Mouse (Mus musculus) right cerebral cortex, postnatal 14 days (tissue): ENCODE data around the gene Pimreg.

Experiments
- DNase-seq: peaks from one replicate; pipeline ENCODE4 v3.0.0; 2022

Gene Pimreg

DNA sequence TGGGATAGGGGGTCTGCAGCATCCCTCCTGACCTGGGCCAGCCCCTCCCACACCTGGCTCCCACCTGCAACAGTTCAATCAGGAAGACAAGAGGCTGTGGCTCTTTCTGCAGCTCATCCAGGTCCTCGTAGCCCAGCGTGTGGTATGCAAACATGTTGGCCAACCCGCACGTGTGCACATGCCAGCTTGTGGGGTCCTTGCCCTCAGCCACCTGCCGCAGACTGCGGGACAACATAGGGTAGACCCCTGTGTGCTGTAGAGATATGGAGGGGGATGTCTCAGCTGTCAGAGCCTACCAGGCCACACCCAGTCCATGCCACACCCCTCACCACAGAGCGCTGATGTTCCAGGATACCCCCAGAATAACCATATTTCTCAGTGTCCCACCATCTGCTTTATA lies 10.5 kb upstream of the Pimreg start:
- no peak for DNase-seq

DNA sequence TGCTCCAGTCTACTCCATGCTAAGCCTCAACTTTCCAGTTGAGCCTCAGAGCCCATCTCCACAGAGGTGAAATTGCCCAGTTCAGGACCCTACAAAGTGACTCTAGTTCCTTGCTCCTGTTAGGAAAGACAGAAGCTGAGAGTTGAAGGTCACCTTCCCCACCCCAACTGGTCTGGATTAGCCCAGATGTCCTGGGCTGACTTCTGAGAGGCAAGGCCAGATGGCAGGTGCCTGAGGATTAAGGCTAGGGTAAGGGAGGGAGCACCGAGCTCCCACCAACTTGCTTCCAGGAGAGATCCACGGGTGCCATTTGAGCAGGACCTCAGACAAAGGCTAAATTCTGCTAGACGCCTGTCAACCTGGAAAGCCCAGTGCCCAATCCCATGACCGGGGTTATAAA lies 9.7 kb upstream of the Pimreg start:
- DNase-seq, result no peak

DNA sequence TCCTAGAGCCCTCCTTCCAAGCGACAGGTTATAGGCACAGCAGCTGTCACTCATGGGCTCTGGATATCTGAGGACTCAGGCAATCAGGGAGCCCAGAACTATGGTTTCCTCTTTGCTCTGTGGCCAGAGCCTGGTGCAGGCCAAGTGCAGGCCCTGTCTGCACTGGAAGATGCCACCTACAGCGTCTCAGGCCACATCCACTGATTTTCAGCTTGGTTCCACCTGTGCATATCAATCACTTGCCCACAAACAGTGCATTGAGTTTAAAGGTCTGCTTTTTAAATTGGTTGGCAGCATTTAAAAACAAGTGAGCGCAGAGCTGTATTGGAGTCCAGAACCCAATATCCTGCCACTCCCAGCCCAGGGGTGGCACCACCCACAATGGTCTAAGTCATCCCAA lies 9.2 kb upstream of the Pimreg start:
- DNase-seq, result no peak

DNA sequence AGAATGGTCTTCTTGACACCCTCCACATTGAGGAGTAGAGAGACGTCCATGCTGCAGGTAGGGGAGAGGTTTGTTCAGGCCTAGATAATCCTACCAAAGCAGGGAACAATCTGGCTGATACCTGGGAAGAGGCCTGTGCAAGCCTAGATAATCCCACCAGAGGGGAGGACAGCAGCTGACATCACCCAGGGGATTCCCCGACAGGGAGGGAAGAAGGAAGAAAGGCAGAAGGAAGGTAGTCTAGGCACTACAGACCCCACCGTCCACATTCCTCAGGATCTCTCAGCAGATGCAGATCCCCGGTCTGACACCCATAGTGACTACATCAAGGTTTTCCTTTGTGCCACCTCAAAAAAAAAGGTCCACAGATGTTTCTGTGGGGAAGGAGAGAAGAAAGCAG lies 4.4 kb upstream of the Pimreg start, which contains the start of gene Aipl1:
Gene Aipl1, minus strand, starts transcription at position 101 of the 400 bp plus-strand sequence.
- no peak for DNase-seq

DNA sequence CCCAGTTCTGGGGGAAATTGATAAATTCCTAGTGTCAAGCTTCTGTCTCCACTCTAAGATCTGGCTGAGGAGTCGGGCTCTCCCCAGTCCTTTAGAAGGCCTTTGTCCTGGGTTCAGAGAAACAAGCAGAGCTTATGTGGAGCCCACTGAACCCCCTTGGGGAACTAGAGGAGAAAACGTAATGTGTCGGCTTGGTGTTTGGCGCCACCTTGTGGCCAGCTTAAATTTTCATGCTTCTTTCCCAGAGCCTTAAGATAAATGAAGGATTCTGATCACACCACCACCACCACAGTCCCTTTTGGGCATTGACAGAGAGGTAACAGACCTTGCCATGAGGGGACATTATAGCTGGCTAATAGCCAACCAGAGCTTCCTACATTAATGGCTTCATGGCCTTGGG lies 3.8 kb upstream of the Pimreg start:
- DNase-seq, result peak; percentile 79

DNA sequence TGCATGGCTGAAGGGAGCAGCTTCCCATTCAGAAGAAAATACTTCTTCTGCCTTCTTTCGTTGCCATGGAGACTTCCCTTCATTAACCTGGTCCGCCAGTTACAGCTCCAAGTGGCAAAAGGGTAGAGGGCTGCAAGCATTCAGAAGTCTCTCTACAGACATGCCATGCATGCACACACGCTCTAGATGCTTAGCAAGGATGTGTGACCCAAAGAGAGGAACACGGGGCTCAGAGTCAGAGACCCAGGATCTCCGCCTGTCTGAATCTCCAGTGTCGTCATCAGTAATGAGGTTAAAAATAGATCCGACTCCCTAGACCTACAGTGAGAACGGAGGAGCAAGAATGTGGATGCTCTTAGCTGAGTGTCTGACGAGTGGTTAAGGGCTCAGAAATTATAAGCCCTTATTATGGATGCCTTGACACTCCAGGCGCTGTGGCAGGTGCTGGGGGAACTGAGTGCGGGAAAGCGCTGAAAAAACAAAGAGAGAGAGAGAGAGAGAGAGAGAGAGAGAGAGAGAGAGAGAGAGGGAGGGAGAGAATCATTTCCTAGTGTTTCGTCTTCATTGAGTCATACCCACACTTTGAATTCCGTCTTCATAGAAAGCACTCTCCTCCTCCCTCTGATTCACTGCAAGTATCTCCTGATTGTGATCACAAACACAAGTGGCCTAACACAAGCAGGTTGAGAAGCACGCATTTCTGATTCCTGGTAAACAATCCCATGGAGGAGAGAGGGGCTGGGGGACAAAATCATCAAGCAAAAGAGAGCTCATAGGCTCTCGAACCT lies 2.0 kb upstream of the Pimreg start:
- no peak for DNase-seq

DNA sequence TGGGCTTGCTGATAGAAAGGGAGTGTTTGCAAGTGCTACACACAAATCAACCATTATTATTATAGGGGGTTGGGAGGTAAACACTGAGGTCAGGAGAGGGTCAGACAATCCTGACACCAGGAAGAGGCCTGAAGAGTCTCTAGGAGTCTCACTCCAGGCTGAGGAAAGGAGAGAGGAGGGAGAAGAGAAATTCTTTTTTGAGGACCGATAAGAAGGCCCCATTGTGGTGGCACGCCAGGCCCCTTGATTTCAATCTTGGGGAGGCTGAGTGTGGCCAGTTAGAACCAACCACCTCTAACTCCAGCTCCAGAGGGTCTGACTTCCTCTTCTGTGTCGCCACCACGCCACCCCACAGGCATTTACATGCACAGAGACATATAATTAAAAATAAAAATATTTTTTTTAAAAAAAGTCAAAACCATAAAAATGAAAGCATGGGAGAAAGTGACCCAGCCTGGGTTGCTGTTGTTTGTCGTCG lies 503 bp upstream of the Pimreg start:
- DNase-seq, result no peak

DNA sequence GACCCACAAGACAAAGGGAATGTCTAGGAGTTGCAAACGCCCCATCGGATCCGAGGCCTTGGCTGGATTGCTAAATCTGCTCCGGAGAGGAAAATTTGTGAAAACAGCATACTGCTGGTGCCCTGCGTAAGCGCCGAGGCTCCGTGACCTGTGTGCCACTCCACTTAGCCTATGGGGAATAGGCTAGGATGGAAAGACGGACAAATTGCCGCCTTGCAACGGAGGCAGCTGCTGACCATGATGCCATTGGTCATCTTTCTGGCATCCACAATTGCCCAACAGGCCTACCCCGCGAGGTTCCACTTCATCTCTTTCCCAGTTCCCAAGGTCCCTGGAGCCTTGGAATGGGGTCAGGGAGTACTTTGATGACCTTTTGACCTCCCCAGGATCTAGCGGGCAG lies 799 bp downstream of the Pimreg start:
- no peak for DNase-seq

DNA sequence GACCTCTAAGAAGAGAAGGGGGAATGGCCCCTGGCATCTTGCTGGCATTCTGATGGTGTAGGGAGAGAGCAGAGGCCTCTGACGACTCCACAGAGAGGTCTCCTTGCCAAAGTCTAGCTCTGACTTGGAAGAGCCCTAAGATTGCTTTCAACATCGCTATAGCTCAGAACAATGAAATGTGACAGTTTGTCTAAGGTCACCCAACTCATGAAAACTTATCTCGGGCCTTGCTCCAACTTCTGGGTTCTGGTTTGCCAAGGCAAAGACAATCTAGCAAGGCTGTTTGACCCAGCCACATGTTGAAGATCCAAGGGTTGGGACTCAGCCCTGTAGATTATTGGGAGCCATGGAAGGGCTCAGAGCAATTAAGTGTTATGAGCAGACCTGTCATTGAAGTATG lies 2.4 kb downstream of the Pimreg start:
- DNase-seq, result no peak

DNA sequence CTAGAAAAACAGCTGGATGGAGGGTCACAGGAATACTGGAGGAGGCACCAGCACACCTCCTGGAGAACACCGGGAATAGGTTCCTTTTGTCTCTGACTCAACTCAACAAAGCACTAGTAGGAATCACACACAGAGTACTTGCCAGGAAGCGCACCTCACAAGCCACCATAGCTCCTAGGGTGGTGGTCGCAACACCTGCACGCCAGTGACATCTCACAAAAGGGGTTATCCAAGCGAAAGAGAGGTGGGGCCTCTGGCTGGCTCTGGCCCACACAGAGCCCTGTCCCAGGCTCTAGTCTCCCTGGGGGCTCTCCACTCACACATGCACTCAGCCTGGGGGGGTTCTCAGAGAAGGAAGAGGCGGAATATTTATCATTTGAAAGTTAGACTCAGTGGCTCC lies 6.9 kb downstream of the Pimreg start:
- DNase-seq, result no peak

DNA sequence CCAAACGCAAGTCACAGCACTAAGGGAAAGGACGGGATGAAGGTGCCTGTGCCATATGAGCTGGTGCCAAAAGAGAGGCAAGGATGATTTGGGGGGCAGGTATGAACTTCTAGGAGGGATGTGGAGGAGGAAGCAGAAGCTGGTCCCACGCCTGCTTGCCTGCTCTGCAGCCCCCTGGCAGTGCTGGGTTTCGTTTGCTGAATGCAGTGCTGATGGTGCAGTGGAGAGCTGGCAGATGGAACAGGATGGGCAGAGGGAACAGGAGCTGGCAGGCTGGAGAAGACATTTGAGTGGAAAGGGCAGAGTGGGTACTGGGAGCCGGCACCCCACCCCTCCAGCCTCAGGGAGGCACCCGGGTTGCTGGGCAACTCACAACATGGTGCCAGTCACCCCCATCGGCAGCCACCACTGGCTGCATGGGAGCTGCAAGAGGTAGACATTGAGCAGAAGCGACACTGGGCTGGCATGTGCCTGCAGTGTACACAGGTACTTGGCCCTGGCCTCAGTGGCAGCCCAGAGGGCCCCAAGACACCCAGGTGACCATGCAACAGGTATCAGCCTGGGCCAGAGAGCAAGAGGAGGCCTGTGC lies 7.4 kb downstream of the Pimreg start:
- no peak for DNase-seq

DNA sequence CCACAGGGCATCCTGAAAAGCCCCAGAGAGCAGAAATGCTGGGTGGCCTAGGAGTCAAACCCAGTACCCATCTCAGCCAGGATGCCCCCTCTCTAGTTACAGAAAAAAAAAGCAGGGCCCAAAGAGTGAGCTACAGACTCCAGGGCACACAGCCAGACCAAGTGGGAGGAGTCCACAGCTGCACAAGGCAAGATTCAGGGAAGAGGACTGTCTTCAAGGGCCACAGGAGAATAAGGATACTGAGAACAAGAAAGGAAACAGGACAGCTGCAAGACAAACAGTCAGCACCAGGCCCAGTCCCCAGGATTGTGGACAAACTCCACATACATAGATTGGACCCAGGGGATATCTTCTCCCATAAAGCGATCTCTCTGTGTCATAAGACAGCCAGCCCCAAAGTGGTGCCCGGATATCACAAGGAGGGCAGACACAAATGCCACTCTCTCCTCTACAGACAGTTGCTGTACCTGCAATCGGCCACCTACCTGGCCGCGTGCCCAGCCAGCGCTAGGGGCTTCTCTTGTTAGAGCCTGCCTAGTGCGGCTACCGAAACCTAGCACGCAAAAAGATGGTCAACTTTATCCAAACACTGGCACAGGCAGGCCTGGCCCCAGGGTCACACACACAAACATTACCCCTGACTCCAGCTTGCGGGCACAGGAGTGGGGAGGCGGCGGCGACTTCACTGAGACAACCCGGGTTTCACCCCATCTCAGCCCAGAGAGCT lies 8.5 kb downstream of the Pimreg start:
- DNase-seq, result peak; percentile 32

DNA sequence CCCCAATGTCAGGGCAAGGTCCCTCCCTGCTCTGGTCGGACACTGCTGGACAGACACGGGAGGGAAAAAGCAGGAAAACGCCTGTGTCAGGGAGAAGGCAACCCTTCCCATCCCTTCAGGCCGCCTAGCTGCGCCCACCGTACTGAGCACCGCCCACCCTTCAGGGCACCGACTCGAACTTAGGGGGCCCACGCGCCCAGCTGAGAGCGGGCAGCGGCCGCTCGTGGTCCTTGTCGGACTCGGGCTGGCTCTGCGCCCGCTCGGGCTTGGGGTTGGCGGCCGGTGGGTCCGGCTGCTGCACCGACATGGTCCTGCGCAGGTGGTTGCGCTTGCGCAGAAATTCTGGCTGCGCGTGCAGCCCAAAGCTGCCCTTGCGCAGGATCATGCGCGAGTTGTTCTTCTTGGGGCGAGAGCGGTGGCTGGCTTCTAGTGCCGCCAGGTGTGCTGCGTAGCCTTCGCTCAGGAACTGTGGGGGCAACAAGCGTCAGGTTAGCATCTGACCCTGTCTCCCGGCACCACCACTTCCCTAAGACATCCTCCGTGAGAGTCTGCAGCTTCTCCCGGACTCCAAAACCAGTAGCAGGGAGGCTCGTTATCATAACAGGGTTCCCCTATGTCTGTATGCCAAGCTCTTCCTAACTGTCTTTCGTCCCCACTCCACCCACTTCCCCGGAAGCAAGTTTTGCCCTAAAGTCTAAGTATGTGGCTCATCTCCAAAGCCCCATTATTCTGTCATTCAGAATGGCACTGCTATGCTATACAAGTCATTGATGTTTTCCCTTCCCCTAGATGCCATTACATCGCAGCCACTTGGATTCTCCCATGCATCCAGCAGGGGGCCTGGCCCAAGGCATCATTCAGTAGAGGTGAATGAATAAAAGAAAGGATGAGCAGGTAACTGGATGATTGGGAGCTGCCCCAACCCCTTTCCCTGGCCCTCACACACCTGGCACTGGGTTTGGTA lies 9.3 kb downstream of the Pimreg start:
- DNase-seq, result peak; percentile 60

DNA sequence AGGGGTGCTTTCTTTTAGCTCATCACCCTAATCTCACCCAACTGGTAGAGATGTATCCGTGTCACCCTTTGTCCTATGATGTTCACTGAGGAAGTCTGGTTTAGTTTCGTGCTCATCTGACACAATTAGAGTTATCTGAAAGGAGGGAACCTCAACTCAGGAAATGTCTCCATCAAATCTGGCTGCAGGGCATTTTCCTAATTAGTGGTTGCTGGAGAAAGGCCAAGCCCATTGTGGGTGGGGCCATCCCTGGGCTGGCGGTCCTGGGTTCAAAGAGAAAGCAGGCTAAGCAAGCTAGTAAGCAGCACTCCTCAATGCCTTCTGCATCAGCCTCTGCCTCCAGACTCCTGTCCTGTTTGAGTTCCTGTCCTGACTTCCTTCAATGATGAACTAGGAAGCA lies 10.4 kb downstream of the Pimreg start:
- DNase-seq, result no peak

DNA sequence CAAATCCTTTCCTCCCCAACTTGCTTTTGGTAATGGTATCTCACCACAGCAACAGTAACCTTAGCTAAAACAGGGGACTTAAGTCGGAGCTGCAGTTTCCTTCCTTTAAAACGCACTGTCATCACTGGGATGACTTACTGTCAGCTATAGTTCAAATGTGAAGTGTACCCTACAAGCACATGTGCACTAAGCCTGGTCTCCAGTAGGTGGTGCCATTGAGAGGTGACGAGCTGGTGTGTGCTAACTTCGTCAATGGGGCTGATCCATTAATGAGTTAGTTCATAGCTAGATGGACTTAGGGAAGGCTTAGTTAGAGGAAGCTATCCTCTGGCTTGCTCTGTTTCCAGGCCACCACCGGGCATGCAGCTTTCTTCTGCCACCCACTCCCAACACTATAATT lies 10.8 kb downstream of the Pimreg start:
- peak; percentile 80 for DNase-seq

DNA sequence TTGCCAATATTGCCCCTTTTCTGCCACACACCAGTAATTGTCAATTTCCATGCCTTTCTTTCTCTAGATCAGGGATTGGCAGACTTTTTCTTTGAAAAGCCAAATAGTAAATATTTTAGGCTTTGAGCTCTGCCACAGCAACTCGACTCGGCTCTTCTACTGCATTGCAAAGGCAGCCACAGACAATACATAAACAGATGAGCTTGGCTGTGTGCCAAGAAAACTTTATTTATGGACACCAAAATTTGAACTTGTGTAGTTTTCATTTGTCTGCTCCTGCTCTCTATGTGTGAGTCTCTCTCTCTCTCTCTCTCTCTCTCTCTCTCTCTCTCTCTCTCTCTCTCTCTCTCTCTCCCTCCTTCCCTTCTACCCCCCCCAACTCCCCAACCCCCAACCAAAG lies 13.3 kb downstream of the Pimreg start:
- no peak for DNase-seq

DNA sequence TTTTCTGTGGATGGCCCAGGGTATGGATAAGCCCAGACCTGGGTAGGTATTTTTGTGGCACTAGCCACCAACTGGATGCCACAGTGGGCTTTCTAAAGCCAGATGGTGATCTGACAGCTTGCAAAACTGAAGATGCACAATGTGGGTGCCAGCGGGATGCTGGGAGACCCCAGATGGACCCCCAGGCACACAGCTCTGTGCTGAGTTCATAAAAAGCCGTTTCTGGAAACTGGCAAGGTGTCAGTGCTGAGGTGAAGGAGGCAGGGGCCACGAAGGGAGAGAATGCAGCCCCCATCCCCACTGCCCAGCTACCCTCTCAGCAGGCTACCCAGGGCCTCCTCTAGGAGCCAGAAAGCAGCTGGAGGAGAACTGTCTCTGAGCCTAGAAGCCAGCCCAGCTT lies 15.3 kb downstream of the Pimreg start:
- no peak for DNase-seq

DNA sequence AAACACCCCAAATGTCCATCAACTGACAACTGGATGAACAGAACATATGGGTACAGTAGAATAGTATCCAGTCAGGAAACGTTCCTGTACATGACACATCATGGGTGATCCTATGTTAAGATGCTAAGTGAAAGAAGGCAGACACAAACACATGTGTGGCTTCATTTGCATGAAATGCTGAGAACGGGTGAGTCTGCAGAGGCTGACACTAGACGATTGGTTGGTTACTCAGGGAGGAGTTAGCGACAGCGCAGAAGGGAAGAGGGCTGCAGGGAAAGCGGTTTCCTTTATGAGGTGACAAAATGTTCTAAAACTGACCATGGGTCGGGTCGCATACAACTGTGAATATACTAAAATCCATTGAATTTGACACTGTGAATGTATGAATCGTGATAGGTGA lies 18.6 kb downstream of the Pimreg start:
- no peak for DNase-seq

DNA sequence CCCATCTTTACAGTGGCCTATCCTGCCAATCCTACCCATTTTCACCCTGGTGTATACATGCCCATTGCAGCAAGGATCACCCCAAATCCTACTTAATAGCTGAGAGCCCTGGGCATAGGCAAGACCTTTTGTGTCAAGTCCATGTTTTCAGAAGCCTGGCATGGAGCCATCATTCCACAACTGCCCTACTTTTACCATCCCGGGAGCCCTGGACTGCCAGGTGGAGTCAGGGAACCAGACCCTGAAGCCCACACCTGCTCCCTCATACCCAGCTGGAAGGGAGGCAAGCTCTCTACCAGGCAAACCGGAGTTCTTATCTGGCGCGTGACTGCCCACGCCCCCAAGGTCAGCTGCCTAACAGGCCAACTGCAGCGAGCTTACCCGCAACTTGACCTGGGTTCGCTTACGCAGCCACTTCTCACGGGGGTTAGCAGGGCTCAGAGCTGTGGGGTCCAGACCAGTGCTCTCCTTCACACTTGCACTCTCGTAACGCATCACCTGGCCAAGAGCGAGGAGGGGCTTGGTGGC lies 19.3 kb downstream of the Pimreg start:
- no peak for DNase-seq

DNA sequence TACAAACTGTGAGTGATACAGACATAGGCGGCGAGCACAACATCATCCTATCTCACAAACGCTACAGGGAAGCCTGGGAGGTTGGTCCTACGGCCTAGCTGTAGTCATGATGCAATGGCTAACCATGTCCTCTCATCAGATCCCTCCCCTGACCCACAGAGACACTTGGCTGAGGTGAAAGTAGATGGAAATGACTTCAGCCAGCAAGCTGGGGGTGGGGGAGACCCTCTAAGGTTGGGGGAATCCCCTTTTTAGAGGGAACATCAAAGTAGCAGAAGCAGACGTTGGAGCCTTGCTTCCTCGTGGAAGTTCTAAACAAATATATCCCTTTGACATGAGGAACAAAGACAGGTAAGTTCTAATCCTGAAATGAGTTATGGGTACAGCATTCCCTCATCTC lies 22.6 kb downstream of the Pimreg start:
- no peak for DNase-seq

DNA sequence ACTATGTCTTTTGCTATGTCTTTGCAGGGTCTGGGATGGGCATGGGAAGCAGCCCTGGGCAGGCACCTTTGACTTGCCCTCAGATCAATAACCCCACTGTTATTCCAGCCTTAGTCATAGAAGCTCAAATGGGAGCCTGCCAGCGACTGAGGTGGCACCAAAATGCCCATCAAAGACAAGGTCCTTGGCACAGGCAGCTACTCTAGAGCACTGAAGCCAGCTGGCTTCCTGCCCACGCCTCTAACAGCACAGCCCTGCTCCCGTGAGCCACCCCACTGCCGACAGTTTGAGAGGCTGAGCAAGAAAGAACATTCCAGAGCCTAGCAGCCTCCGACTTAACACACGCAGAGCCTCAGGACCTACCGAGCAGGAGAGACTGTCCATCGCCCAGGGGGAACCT lies 23.3 kb downstream of the Pimreg start:
- DNase-seq, result no peak

DNA sequence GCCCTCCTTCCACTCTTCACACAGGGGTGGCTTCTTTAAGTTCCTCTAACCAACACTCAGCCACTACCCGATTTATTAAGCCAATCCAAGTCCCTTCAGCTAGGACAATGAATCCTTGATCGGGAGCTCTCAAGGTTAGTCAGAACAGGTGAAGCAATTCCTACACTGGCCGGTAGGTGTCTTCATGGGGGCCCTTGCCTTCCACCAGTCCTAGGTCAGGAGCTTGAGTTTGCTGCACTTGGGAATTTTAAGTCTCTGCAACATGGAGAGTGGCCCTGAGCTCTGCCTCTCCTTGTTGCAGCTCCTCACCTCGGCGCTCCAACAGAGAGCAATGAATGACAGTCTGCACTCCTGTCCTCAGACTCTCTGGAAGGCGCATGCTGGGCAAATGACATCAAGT lies 24.5 kb downstream of the Pimreg start:
- DNase-seq, result no peak

DNA sequence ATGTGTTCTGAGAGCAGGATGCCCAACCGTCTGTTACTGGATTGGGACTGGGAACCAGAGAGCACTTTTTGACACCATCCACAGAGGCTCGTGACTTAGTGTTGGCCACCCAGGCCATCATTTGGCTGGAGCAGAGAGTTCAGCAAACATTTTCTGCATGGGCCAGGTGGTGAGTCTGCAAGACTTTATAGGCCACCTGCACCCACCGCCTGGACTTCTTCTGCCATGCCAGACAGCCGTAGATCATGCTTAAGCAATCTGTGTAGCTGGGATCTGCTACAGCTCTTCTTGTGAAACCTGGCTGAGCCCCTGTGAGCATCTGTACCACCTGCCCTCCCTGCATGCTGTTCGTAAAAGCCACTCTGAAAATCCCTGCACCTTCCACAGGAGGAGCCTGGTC lies 25.5 kb downstream of the Pimreg start:
- no peak for DNase-seq
